Mouse (Mus musculus) monocyte, adult 5-6 weeks (primary cell): ENCODE measurements around the gene Dab2ip. TPM values are rescaled to one million over a fixed set of nuclear protein-coding genes. Genes with fewer than 3 reads are reported as not detected.

Source experiments
- ATAC-seq: fragments of 153-309, 156-312 bp; replicated peaks from 2 replicates; pipeline ENCODE4 v1.8.0; 2017; ENCODE audit warnings: mild to moderate bottlenecking; ENCODE audit not compliant: low TSS enrichment, insufficient number of reproducible peaks, severe bottlenecking, poor library complexity, low FRiP score
- total RNA-seq: library from RNA; stranded (forward); fragments of 200-1000, 200-491, 200-594 nt; gene quantifications from 3 replicates; pipeline ENCODE4 v1.2.3, GENCODE M21; 2017

Dab2ip gene
- total RNA-seq, 1 experiment from 2014 or later, result 5.5 TPM

GRCm38 (mm10) chr2:35719230-35720005 lies 161.4 kb downstream of the Dab2ip start:
- no peak for ATAC-seq

GRCm38 (mm10) chr2:35720104-35720503 lies 162.0 kb downstream of the Dab2ip start:
- no peak for ATAC-seq

- no peak for ATAC-seq
Measured at GRCm38 (mm10) chr2:35720550-35720949, 162.5 kb downstream of the Dab2ip start.

DNA sequence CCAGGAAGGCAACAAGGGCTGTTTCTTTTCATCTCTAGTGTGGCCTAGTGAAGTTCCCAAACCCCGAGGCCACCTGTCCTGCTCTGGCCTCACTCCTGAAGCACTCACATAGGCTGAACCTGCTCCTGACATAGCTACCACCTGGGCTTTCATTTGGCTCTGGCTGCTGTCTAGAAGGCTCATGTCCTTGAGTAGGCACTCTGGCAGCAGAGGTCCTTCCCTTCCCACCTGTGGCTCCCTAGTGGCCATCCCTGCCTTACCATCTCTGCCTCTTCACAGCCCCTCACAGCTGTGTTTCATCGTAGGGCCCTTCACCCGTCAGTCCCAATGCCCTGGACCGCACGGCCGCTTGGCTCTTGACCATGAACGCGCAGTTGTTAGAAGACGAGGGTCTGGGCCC lies 162.9 kb downstream of the Dab2ip start:
- no peak for ATAC-seq

DNA sequence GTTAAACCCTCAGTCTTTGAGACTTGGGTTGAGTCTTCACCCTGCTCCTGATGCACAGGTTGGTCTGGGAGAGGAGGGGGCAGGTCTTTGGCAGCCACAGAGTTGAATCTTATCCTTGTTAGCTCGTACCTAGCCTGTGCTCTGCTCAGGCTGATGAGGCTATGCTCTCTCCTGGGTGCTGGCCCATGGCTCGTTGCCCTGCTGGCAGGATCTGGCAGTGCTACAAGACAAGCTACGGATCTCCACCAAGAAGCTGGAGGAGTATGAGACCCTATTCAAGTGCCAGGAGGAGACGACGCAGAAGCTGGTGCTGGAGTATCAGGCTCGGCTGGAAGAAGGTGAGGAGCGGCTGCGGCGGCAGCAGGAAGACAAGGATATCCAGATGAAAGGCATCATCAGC lies 164.8 kb downstream of the Dab2ip start:
- ATAC-seq, result no peak

GRCm38 (mm10) chr2:35723267-35723666 lies 165.2 kb downstream of the Dab2ip start:
- ATAC-seq, result no peak

DNA sequence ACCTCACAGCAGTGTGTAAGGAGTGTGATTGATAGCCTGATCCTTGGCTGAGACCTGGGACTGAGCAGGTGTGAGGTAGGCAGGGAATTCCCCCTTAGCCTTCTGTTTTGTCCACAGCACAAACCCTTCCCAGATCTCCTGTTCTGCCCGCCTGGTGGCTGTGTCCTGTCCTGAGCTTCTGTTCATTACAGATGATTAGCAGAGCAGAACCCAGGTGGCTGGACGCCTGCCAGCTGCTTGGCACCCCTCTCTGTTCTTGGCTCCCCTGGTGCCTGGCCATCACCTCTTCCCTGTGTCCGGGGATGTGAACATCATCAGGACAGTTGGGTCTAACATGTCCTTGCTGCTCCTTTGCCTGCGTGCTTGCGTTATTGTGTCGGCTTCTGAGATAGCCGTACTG lies 165.6 kb downstream of the Dab2ip start:
- ATAC-seq, result no peak

DNA sequence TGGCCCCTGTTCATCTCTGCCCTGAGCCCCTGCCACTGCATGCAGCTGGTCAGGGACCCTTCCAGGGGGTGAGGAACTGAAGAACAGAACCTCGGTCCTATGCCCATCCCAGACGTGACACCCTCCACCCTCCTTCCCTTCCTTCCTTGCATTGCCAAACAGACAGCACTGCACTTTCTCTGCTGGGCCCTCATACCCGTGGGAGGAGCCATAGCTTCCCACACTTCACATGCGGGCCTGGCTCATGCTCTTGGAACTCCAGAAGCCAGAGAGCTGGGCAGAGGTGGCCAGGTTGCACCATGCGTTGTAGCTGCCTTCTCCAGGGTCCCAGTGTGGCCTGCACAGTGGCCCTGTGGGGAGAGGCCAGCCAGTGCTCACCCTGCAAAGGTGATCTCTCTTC lies 170.6 kb downstream of the Dab2ip start:
- no peak for ATAC-seq

DNA sequence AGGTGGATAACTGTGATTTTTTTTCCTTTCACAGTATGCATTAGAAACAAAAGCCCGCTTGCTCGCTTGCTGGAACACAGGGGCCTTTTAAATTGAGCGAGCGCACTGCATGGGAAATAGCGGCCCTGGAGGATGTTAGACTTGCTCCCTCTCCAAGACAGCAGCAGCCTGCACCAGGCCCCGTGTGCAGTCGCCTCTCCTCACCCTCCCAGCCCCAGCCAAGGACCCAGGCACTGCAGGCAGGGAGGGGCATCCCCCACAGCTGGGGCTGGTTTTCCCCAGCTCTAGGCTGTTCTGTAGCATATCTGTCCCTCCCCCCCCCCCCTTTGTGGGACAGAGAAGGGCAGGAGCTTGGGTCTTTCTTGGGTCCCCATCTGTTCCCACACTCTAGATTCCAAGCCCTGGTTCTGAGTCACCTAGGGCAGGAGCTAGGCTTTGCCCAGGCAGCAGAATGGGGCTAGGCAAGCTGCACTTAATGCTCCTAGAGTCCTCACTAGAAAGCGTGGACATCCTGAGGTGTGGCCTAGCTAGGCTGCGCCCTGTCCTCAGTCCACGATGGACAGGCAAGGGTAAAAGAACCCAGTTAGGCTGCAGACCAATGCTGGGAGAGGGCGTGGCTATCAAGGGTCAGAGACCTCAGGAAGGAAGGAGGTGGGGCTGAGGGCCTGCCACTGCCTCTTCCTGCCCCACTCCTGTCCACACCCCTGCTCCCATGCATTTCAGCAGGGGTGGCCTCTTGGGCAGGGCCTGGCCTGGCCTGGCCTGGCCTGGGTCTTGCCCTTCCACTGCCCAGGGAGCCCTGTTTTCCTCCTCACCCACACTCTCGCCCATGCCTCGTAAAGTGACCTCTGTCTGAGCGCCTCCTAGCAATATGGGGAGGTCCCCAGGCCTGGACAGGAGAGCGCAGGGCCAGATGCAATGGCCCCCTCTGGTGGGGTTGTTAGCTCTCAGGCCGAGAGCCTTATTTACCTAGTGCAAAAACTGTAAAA lies 171.3 kb downstream of the Dab2ip start:
- peak; percentile 34; the same call in 1 of the 2 replicates for ATAC-seq

DNA sequence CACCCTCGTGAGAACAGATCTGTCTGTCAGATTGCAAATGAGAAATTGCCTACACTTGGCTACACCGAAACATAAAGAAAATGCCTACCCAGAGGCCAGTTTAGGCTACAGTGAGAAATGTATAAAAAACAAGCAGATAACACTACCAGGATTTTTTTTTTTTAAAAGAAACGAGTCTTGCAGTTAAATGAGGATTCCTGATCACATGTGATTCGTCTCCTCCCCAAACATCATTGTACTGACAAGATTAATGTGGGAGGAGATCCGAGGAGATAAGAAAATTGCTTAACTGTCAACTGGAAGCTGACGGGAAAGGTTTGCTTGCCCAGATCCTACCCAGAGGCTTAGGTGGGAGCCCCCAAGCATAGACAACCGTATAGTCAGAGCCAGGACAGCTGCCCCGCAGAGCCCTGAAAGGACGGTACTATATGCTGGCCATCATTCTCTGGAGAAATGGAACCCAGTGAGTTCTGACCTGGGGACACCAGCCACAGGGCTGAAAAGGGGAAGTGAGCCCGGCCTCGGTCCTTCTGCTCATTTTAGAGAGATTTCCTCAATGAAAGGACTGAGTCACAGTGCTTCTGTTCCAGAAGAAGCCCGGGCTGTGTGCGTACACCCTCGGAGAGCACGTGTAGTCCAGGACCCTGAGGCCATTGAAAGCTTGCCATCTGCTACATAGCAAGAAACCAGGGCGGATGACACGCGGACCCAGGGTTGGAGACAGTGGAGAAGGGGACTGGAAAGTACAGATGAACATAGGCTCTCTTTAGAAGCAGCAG lies 173.8 kb downstream of the Dab2ip start:
- peak; percentile 59 for ATAC-seq

DNA sequence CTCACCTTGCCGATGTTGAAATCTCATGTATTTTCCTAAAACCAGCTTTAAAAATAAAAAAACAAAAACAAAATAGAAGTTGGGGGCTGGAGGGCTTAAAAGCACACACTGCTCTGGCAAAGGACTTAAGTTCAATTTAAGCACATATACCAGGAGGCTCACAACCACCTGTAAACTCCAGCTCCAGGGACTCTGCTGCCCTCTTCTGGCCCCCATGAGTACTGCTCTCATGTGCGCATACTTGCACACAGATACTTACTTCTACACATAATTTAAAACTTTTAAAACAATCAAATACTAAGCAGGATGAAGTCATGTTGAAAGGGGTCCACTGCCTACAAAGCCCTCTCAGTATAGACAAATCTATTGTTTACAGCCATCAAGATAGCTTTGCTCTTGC lies 176.9 kb downstream of the Dab2ip start:
- no peak for ATAC-seq

GRCm38 (mm10) chr2:35736061-35736460 lies 178.0 kb downstream of the Dab2ip start:
- ATAC-seq, result no peak

DNA sequence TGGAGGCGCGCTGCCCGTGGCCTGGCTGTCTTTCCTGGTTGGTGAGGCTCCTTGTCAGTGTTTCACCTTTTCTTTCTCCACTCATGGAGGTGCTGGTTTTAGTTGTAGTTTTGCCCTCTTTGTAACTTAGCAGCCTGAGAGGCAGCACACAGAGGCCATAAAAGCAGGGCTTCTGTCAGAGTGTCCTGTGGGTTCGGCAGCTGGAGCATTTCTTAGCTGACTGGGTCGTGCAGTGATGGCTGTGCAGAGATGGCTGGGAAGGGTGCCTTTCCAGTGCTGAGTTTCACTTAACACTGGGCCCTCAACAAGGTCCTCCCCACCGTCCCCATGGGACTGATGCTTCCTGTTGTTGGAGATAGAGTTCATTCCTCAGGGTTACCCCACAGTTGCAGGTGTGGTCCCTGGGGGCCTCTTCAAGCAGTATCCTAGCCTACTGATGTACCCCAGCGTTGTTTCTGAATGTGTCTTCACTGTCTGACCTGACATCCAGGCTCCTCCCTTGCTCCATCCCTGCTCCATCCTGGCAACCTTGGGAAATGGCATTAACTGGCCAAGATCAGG lies 179.5 kb downstream of the Dab2ip start:
- no peak for ATAC-seq

- ATAC-seq, result no peak
Measured at GRCm38 (mm10) chr2:35739669-35740254, 181.7 kb downstream of the Dab2ip start.

DNA sequence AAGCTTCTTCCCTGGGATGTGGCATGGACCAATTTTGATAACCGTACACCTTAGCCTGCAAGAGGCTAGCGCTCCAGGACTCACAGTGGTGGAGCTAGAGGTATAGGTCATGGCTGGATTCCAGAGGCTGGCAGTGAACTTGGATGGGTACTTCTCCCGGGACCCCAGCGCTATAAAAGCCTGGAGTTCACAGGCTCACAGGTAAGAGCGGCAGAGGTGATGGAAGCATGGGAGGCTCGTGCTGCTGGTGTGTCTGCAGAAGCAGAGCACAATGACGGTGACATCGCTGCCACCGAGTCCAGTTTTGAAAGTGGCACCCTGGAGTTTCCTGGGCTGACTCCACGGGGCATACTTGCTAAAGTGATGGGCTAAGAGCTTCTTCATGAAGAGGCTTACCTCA lies 187.8 kb downstream of the Dab2ip start:
- no peak for ATAC-seq

- no peak for ATAC-seq
Measured at GRCm38 (mm10) chr2:35746638-35747037, 188.6 kb downstream of the Dab2ip start.

DNA sequence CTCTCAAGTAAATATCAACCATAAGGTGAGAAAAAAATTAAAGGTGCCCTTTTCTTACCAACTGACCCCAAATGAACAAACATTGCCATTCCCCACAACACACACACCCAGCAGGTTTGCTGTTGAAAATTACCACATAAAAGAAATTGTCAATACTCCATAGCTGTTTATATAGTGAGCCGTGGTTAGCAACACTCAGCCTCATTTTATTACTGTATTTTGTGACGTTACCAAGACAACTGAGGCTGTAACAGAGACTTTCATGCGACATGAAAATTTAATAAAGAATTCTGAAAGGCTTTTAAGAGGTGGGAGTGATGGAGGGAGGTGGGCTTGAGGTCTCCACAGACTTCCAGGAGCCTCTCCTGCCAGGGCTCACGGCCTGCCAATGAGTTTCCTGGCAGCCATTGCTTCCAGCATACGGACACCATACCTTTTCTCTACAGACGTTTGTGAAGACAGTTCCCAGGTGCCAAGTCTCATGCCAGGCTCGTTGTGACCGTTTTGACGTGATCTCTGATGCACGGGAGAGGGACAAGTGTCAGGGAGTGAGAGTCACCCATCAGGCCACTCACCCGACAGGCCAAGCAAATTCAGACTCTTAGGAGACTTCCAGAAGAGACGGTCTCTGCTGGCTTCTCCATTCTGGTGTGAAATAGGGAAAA lies 189.4 kb downstream of the Dab2ip start:
- no peak for ATAC-seq
